Mouse (Mus musculus) heart, postnatal 0 days (tissue): Measurements from ENCODE around the gene Cbfa2t3.

ENCODE experiments used
- CTCF ChIP-seq: IDR thresholded peaks from 2 replicates; pipeline ENCODE4 v1.5.1; 2016; ENCODE audit warnings: antibody characterized with exemption, control low read depth, low read depth
- EP300 ChIP-seq: IDR thresholded peaks from 2 replicates; pipeline ENCODE4 v1.6.1; 2016; ENCODE audit warnings: antibody characterized with exemption, low read depth

GRCm38 (mm10) chr8:122663106-122663505 is 35.8 kb downstream of the Cbfa2t3 start:
- TF ChIP-seq CTCF, result no peak
- TF ChIP-seq EP300, result no peak
